Mouse (Mus musculus): ENCODE measurements around the gene Gm9821. TPM values are rescaled to one million over a fixed set of nuclear protein-coding genes. Genes with fewer than 3 reads are reported as not detected.

Gene Gm9821
- total and polyA plus RNA-seq, 3 experiments = 1.2 to 22.7 TPM; not detected in 1

DNA sequence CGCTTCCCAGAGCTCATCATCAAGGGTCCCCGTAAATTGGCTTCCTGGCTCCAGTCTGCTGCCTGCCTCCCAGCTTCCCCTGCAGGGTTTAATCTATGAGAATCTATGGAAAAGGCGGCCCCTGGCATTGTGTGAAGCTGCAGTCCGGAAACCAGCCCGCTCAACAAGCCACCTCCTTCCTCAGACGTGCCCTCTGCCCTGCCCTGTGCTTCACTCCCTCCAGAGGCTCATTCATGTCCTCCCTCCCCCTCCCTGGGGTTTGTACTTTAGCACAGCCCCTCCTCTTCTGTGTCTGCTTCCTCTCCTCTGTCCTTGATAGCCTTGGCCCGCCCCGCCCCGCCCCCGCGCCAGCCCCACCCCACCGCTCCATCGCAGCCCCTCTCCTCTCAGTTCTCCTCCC, 38.9 kb downstream of the Gm9821 start:
- Histone ChIP-seq H3K79me2 (ENCODE audit: control insufficient read depth, insufficient read depth, low read length, poor library complexity) (no peaks in the 10 kb centered on the region; the same call in 1 of the 2 replicates), H3K4me3 (ENCODE audit: control insufficient read depth in 1 of 2, insufficient read depth in 1 of 2, low read depth in 2 of 2, low read length in 2 of 2) (peak overlapping the region; percentile 34 to 40), H3K27ac (ENCODE audit: control insufficient read depth, low read depth, low read length) (peak overlapping the region; percentile 26), H3K36me3 (ENCODE audit: control insufficient read depth in 1 of 2, insufficient read depth in 2 of 2, low read length in 2 of 2) (peaks cover 0 to 3% of the 10 kb centered on the region in 2 experiments; a peak in 2 of 4 replicates), H3K9me3 (replicated peaks; ENCODE audit: insufficient read depth, low read length) (no peaks in the 10 kb centered on the region), H3K27me3 (ENCODE audit: control insufficient read depth in 1 of 2, insufficient read depth in 2 of 2, low read length in 2 of 2) (no peaks in the 10 kb centered on the region), H3K4me1 (ENCODE audit: control insufficient read depth in 1 of 2, insufficient read depth in 2 of 2, low read length in 2 of 2) (peaks cover 4 to 16% of the 10 kb centered on the region in 2 experiments; a peak in 3 of 4 replicates), H3K9ac (ENCODE audit: control insufficient read depth, low read depth, low read length, poor library complexity, severe bottlenecking) (peak overlapping the region; percentile 54)
- TF ChIP-seq NELFE (IDR thresholded peaks at IDR 0.05; ENCODE audit: low read depth, low read length) (peak; percentile 45), TBP (IDR thresholded peaks at IDR 0.05; ENCODE audit: low read depth, low read length) (no peak), MAZ (IDR thresholded peaks at IDR 0.05; ENCODE audit: low read depth, low read length) (peak; percentile 91), TCF12 (IDR thresholded peaks at IDR 0.05; ENCODE audit: low read depth, low read length) (peak; percentile 18; the same call in 1 of the 2 replicates), NRF1 (IDR thresholded peaks at IDR 0.05; ENCODE audit: insufficient read depth, low read depth, low read length, poor library complexity, severe bottlenecking) (no peak), CTCF (IDR thresholded peaks at IDR 0.05 in 2 of 3, conservative IDR thresholded peaks at IDR 0.05 in 1 of 3; ENCODE audit: control insufficient read depth in 1 of 3, insufficient read depth in 1 of 3, low read depth in 2 of 3, low read length in 3 of 3, poor library complexity in 1 of 3, severe bottlenecking in 1 of 3) (no peak), ETS1 (IDR thresholded peaks at IDR 0.05; ENCODE audit: low read depth, low read length) (0 out of 2 replicates have a peak, but pooled peaks have one; percentile 22), POLR2A (IDR thresholded peaks at IDR 0.05; ENCODE audit: control insufficient read depth in 1 of 2, insufficient read depth in 1 of 2, low read depth in 1 of 2, low read length in 2 of 2, poor library complexity in 1 of 2) (peak; percentile 48 to 62; a peak in 3 of 4 replicates), ZMIZ1 (IDR thresholded peaks at IDR 0.05; ENCODE audit: low read depth, low read length) (0 out of 2 replicates have a peak, but pooled peaks have one; percentile 56)
- DNase-seq (ENCODE audit: low read depth, low spot score) = peak; percentile 95

DNA sequence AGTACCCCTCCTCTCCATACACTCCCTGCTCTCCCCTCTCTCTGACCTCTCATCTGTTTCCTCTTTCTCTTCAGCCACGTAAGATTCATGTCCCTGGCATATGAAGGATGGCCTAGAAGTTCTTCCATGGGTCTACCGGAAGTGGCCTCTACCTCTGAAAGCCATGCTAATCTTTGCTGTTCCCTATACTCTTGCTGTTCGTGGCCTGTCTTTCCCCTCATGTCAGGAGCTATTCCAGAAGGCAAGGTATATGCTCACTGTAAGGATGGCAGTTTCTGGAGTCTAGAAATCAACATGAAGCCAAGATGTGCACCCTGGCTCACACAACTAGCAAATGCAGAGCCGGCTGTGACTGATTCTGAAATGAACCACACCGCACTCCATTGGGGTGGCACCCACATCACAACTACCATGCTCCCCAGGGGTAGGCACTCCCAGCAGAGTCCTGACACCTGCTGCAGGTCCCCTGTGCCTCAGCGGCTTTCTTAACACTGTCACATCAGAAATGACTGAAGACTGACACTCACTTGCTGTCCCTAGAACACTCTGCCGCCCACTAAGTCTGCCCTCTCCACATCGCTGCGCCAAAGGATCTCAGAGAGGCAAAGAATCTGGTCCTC, 39.5 kb downstream of the Gm9821 start:
- Histone ChIP-seq H3K9me3 (replicated peaks; ENCODE audit: insufficient read depth, low read length) (no peaks in the 10 kb centered on the region), H3K4me1 (ENCODE audit: control insufficient read depth in 1 of 2, insufficient read depth in 2 of 2, low read length in 2 of 2) (peaks cover 4 to 16% of the 10 kb centered on the region in 2 experiments; a peak in 3 of 4 replicates), H3K9ac (ENCODE audit: control insufficient read depth, low read depth, low read length, poor library complexity, severe bottlenecking) (peak overlapping the region; percentile 24), H3K27ac (ENCODE audit: control insufficient read depth, low read depth, low read length) (peak overlapping the region; percentile 48), H3K36me3 (ENCODE audit: control insufficient read depth in 1 of 2, insufficient read depth in 2 of 2, low read length in 2 of 2) (peaks cover 0 to 3% of the 10 kb centered on the region in 2 experiments; a peak in 2 of 4 replicates), H3K27me3 (ENCODE audit: control insufficient read depth in 1 of 2, insufficient read depth in 2 of 2, low read length in 2 of 2) (no peaks in the 10 kb centered on the region), H3K4me3 (ENCODE audit: control insufficient read depth in 1 of 2, insufficient read depth in 1 of 2, low read depth in 2 of 2, low read length in 2 of 2) (peak overlapping the region; percentile 5 to 48; a peak in 3 of 4 replicates), H3K79me2 (ENCODE audit: control insufficient read depth, insufficient read depth, low read length, poor library complexity) (no peaks in the 10 kb centered on the region; the same call in 1 of the 2 replicates)
- TF ChIP-seq SIN3A (IDR thresholded peaks at IDR 0.05; ENCODE audit: low read length) = 0 out of 2 replicates have a peak, but pooled peaks have one; percentile 7
- no peak for TF ChIP-seq MEF2A (IDR thresholded peaks at IDR 0.05; ENCODE audit: extremely low read depth, insufficient replicate concordance, low read depth, low read length, poor library complexity, severe bottlenecking)
- TF ChIP-seq TBP (IDR thresholded peaks at IDR 0.05; ENCODE audit: low read depth, low read length) = peak; percentile 62; the same call in 1 of the 2 replicates
- peak; percentile 61 for DNase-seq (ENCODE audit: low read depth, low spot score)

- Histone ChIP-seq H3K4me1 (ENCODE audit: control insufficient read depth in 1 of 2, insufficient read depth in 2 of 2, low read length in 2 of 2) (peaks cover 4 to 16% of the 10 kb centered on the region in 2 experiments; a peak in 3 of 4 replicates), H3K27ac (ENCODE audit: control insufficient read depth, low read depth, low read length) (no peak overlapping the region), H3K4me3 (ENCODE audit: control insufficient read depth in 1 of 2, insufficient read depth in 1 of 2, low read depth in 2 of 2, low read length in 2 of 2) (no peak overlapping the region), H3K36me3 (ENCODE audit: control insufficient read depth in 1 of 2, insufficient read depth in 2 of 2, low read length in 2 of 2) (peaks cover 0 to 3% of the 10 kb centered on the region in 2 experiments; a peak in 2 of 4 replicates), H3K9ac (ENCODE audit: control insufficient read depth, low read depth, low read length, poor library complexity, severe bottlenecking) (peak overlapping the region; percentile 3; the same call in 1 of the 2 replicates), H3K27me3 (ENCODE audit: control insufficient read depth in 1 of 2, insufficient read depth in 2 of 2, low read length in 2 of 2) (no peaks in the 10 kb centered on the region), H3K79me2 (ENCODE audit: control insufficient read depth, insufficient read depth, low read length, poor library complexity) (no peaks in the 10 kb centered on the region; the same call in 1 of the 2 replicates), H3K9me3 (replicated peaks; ENCODE audit: insufficient read depth, low read length) (no peaks in the 10 kb centered on the region)
- peak; percentile 75 for DNase-seq (ENCODE audit: low read depth, low spot score)
- TF ChIP-seq CTCF (IDR thresholded peaks at IDR 0.05 in 2 of 3, conservative IDR thresholded peaks at IDR 0.05 in 1 of 3; ENCODE audit: control insufficient read depth in 1 of 3, insufficient read depth in 1 of 3, low read depth in 2 of 3, low read length in 3 of 3, poor library complexity in 1 of 3, severe bottlenecking in 1 of 3) (peak; percentile 13 to 67 (median 46); a peak in 4 of 6 replicates), MAZ (IDR thresholded peaks at IDR 0.05; ENCODE audit: low read depth, low read length) (0 out of 2 replicates have a peak, but pooled peaks have one; percentile 45), ZC3H11A (IDR thresholded peaks at IDR 0.05; ENCODE audit: low read depth, low read length) (peak; percentile 55), BHLHE40 (IDR thresholded peaks at IDR 0.05; ENCODE audit: borderline replicate concordance, low read depth, low read length) (no peak), TCF12 (IDR thresholded peaks at IDR 0.05; ENCODE audit: low read depth, low read length) (no peak), RAD21 (IDR thresholded peaks at IDR 0.05; ENCODE audit: low read depth, low read length) (peak; percentile 59), MYB (IDR thresholded peaks at IDR 0.05; ENCODE audit: low read depth, low read length) (no peak), HCFC1 (IDR thresholded peaks at IDR 0.05; ENCODE audit: low read depth, low read length) (0 out of 2 replicates have a peak, but pooled peaks have one; percentile 35), ELF1 (IDR thresholded peaks at IDR 0.05; ENCODE audit: low read depth, low read length) (peak; percentile 57; the same call in 1 of the 2 replicates), NELFE (IDR thresholded peaks at IDR 0.05; ENCODE audit: low read depth, low read length) (0 out of 2 replicates have a peak, but pooled peaks have one; percentile 24), SMC3 (IDR thresholded peaks at IDR 0.05; ENCODE audit: low read depth, low read length) (peak; percentile 55), USF1 (IDR thresholded peaks at IDR 0.05; ENCODE audit: low read depth, low read length) (no peak)
These were observed 40.6 kb downstream of the Gm9821 start for GRCm38 (mm10) chr2:91986071-91986470.

Measured in MEL (cell line).